Mouse (Mus musculus) C2C12 (cell line): ENCODE measurements around the gene Mob1b.

Experiments used
- CTCF ChIP-seq: IDR thresholded peaks from one replicate; pipeline ENCODE4 v1.5.1; 2011; ENCODE audit not compliant: control insufficient read depth, insufficient read depth, insufficient read length
- MYOD1 ChIP-seq: IDR thresholded peaks from one replicate; pipeline ENCODE4 v1.6.1; 2011; ENCODE audit warnings: low read depth; ENCODE audit not compliant: control insufficient read depth, insufficient read length
- USF1 ChIP-seq: IDR thresholded peaks from one replicate; pipeline ENCODE4 v1.6.1; 2011; ENCODE audit warnings: low read depth, mild to moderate bottlenecking, control low read depth, moderate library complexity

GRCm38 (mm10) chr5:88764430-88764986 lies 43.9 kb downstream of the Mob1b start:
- TF ChIP-seq USF1 (no peak), CTCF (no peak), MYOD1 (no peak)
